Mouse (Mus musculus): Measurements from ENCODE around the gene Acap2. TPM values are rescaled to one million over a fixed set of nuclear protein-coding genes. Genes with fewer than 3 reads are reported as not detected.

Gene Acap2
- polyA plus RNA-seq, 1 experiment, result 39.0 TPM

GRCm38 (mm10) chr16:31147766-31148165 lies 53.3 kb downstream of the Acap2 start:
- Histone ChIP-seq H3K9me3 (replicated peaks; ENCODE audit: control insufficient read depth, insufficient read depth, low read length, poor library complexity, severe bottlenecking) (no peaks in the 10 kb centered on the region), H3K27ac (ENCODE audit: insufficient read depth, low read length) (no peak overlapping the region)
- no peak for TF ChIP-seq CTCF (IDR thresholded peaks at IDR 0.05; ENCODE audit: low read depth, low read length)
- no peak for TF ChIP-seq EP300 (IDR thresholded peaks at IDR 0.05; ENCODE audit: insufficient read depth, low read depth, low read length)
- no peak for TF ChIP-seq POLR2A (IDR thresholded peaks at IDR 0.05; ENCODE audit: insufficient read depth, low read length)

GRCm38 (mm10) chr16:31141916-31142315 lies 59.1 kb downstream of the Acap2 start:
- Histone ChIP-seq H3K36me3 (ENCODE audit: control insufficient read depth, insufficient read depth, low read length, poor library complexity, severe bottlenecking) (no peaks in the 10 kb centered on the region), H3K27me3 (ENCODE audit: control insufficient read depth, insufficient read depth, low read length, poor library complexity, severe bottlenecking) (no peaks in the 10 kb centered on the region), H3K27ac (ENCODE audit: insufficient read depth, low read length) (no peak overlapping the region), H3K9ac (ENCODE audit: low read depth, poor library complexity, severe bottlenecking) (no peak overlapping the region), H3K4me3 (ENCODE audit: low read depth, low read length) (no peak overlapping the region), H3K9me3 (replicated peaks; ENCODE audit: control insufficient read depth, insufficient read depth, low read length, poor library complexity, severe bottlenecking) (no peaks in the 10 kb centered on the region), H3K4me1 (ENCODE audit: control insufficient read depth, insufficient read depth, low read length) (peaks cover 3% of the 10 kb centered on the region)
- TF ChIP-seq CTCF (IDR thresholded peaks at IDR 0.05; ENCODE audit: low read depth, low read length), result no peak
- TF ChIP-seq EP300 (IDR thresholded peaks at IDR 0.05; ENCODE audit: insufficient read depth, low read depth, low read length), result 0 out of 2 replicates have a peak, but pooled peaks have one; percentile 26

More at GRCm38 (mm10) chr16:31147766-31148165, 53.3 kb downstream of the Acap2 start:
- Histone ChIP-seq H3K27me3 (ENCODE audit: control insufficient read depth, insufficient read depth, low read length, poor library complexity, severe bottlenecking) (no peaks in the 10 kb centered on the region), H3K4me3 (ENCODE audit: low read depth, low read length) (no peak overlapping the region), H3K4me1 (ENCODE audit: control insufficient read depth, insufficient read depth, low read length) (peaks cover 2% of the 10 kb centered on the region), H3K36me3 (ENCODE audit: control insufficient read depth, insufficient read depth, low read length, poor library complexity, severe bottlenecking) (no peaks in the 10 kb centered on the region), H3K9ac (ENCODE audit: low read depth, poor library complexity, severe bottlenecking) (no peak overlapping the region)

- Histone ChIP-seq H3K9me3 (replicated peaks; ENCODE audit: control insufficient read depth, insufficient read depth, low read length, poor library complexity, severe bottlenecking) (no peaks in the 10 kb centered on the region), H3K36me3 (ENCODE audit: control insufficient read depth, insufficient read depth, low read length, poor library complexity, severe bottlenecking) (no peaks in the 10 kb centered on the region), H3K4me3 (ENCODE audit: low read depth, low read length) (no peak overlapping the region), H3K9ac (ENCODE audit: low read depth, poor library complexity, severe bottlenecking) (no peak overlapping the region), H3K27ac (ENCODE audit: insufficient read depth, low read length) (no peak overlapping the region), H3K4me1 (ENCODE audit: control insufficient read depth, insufficient read depth, low read length) (no peaks in the 10 kb centered on the region), H3K27me3 (ENCODE audit: control insufficient read depth, insufficient read depth, low read length, poor library complexity, severe bottlenecking) (no peaks in the 10 kb centered on the region)
- no peak for TF ChIP-seq CTCF (IDR thresholded peaks at IDR 0.05; ENCODE audit: low read depth, low read length)
- no peak for TF ChIP-seq EP300 (IDR thresholded peaks at IDR 0.05; ENCODE audit: insufficient read depth, low read depth, low read length)
- TF ChIP-seq POLR2A (IDR thresholded peaks at IDR 0.05; ENCODE audit: insufficient read depth, low read length), result no peak
These were observed 64.3 kb downstream of the Acap2 start for GRCm38 (mm10) chr16:31136616-31137253.

GRCm38 (mm10) chr16:31135519-31135918 lies 65.5 kb downstream of the Acap2 start:
- TF ChIP-seq CTCF (IDR thresholded peaks at IDR 0.05; ENCODE audit: low read depth, low read length), result no peak
- TF ChIP-seq POLR2A (IDR thresholded peaks at IDR 0.05; ENCODE audit: insufficient read depth, low read length), result no peak
- TF ChIP-seq EP300 (IDR thresholded peaks at IDR 0.05; ENCODE audit: insufficient read depth, low read depth, low read length), result no peak
- no peak overlapping the region for H3K4me3 ChIP-seq (ENCODE audit: low read depth, low read length)

GRCm38 (mm10) chr16:31131531-31131930 lies 69.5 kb downstream of the Acap2 start:
- Histone ChIP-seq H3K27me3 (ENCODE audit: control insufficient read depth, insufficient read depth, low read length, poor library complexity, severe bottlenecking) (no peaks in the 10 kb centered on the region), H3K4me3 (ENCODE audit: low read depth, low read length) (no peak overlapping the region), H3K9me3 (replicated peaks; ENCODE audit: control insufficient read depth, insufficient read depth, low read length, poor library complexity, severe bottlenecking) (no peaks in the 10 kb centered on the region), H3K4me1 (ENCODE audit: control insufficient read depth, insufficient read depth, low read length) (no peaks in the 10 kb centered on the region), H3K9ac (ENCODE audit: low read depth, poor library complexity, severe bottlenecking) (no peak overlapping the region), H3K27ac (ENCODE audit: insufficient read depth, low read length) (no peak overlapping the region), H3K36me3 (ENCODE audit: control insufficient read depth, insufficient read depth, low read length, poor library complexity, severe bottlenecking) (no peaks in the 10 kb centered on the region)
- TF ChIP-seq CTCF (IDR thresholded peaks at IDR 0.05; ENCODE audit: low read depth, low read length), result no peak
- TF ChIP-seq POLR2A (IDR thresholded peaks at IDR 0.05; ENCODE audit: insufficient read depth, low read length), result no peak
- no peak for TF ChIP-seq EP300 (IDR thresholded peaks at IDR 0.05; ENCODE audit: insufficient read depth, low read depth, low read length)

More at GRCm38 (mm10) chr16:31135519-31135918, 65.5 kb downstream of the Acap2 start:
- H3K27me3 ChIP-seq (ENCODE audit: control insufficient read depth, insufficient read depth, low read length, poor library complexity, severe bottlenecking), result no peaks in the 10 kb centered on the region
- H3K36me3 ChIP-seq (ENCODE audit: control insufficient read depth, insufficient read depth, low read length, poor library complexity, severe bottlenecking), result no peaks in the 10 kb centered on the region
- no peaks in the 10 kb centered on the region for H3K4me1 ChIP-seq (ENCODE audit: control insufficient read depth, insufficient read depth, low read length)
- H3K9me3 ChIP-seq (replicated peaks; ENCODE audit: control insufficient read depth, insufficient read depth, low read length, poor library complexity, severe bottlenecking), result no peaks in the 10 kb centered on the region
- H3K27ac ChIP-seq (ENCODE audit: insufficient read depth, low read length), result no peak overlapping the region
- H3K9ac ChIP-seq (ENCODE audit: low read depth, poor library complexity, severe bottlenecking), result no peak overlapping the region

GRCm38 (mm10) chr16:31128116-31128515 lies 72.9 kb downstream of the Acap2 start:
- TF ChIP-seq EP300 (IDR thresholded peaks at IDR 0.05; ENCODE audit: insufficient read depth, low read depth, low read length), result no peak
- no peak for TF ChIP-seq POLR2A (IDR thresholded peaks at IDR 0.05; ENCODE audit: insufficient read depth, low read length)
- no peak for TF ChIP-seq CTCF (IDR thresholded peaks at IDR 0.05; ENCODE audit: low read depth, low read length)
- H3K36me3 ChIP-seq (ENCODE audit: control insufficient read depth, insufficient read depth, low read length, poor library complexity, severe bottlenecking), result no peaks in the 10 kb centered on the region

More at GRCm38 (mm10) chr16:31128116-31128515, 72.9 kb downstream of the Acap2 start:
- Histone ChIP-seq H3K4me1 (ENCODE audit: control insufficient read depth, insufficient read depth, low read length) (no peaks in the 10 kb centered on the region), H3K27ac (ENCODE audit: insufficient read depth, low read length) (no peak overlapping the region), H3K4me3 (ENCODE audit: low read depth, low read length) (no peak overlapping the region), H3K9me3 (replicated peaks; ENCODE audit: control insufficient read depth, insufficient read depth, low read length, poor library complexity, severe bottlenecking) (no peaks in the 10 kb centered on the region), H3K9ac (ENCODE audit: low read depth, poor library complexity, severe bottlenecking) (no peak overlapping the region), H3K27me3 (ENCODE audit: control insufficient read depth, insufficient read depth, low read length, poor library complexity, severe bottlenecking) (no peaks in the 10 kb centered on the region)
